Mouse (Mus musculus) erythroblast, embryonic 14.5 days (primary cell): Measurements from ENCODE around the gene Ptprt.

Experiments used
- GATA1 ChIP-seq: IDR thresholded peaks from 2 replicates; pipeline ENCODE4 v1.6.1; 2012; ENCODE audit warnings: low read length, inconsistent platforms, mixed read lengths
- TAL1 ChIP-seq: IDR thresholded peaks from 3 replicates; pipeline ENCODE4 v1.6.1; 2012; ENCODE audit warnings: low read length, inconsistent platforms, mixed read lengths

- TF ChIP-seq GATA1 (no peak), TAL1 (no peak)
Observed at GRCm38 (mm10) chr2:162430171-162430570, 230.8 kb downstream of the Ptprt start.
